Mouse (Mus musculus) kidney, adult 2 months (tissue): ENCODE results near the gene Cpne9. TPM values are rescaled to one million over a fixed set of nuclear protein-coding genes. Genes with fewer than 3 reads are reported as not detected.

Experiments
- DNase-seq: peaks from one replicate; pipeline ENCODE4 v3.0.0; 2021
- H3K27ac ChIP-seq: fragments of 200-500 bp; 2 replicates; pipeline ENCODE4 v1.5.1; 2012; ENCODE audit warnings: low read depth, low read length, control low read depth, inconsistent platforms; ENCODE audit not compliant: insufficient read depth
- H3K27me3 ChIP-seq: fragments of 200-500 bp; replicated peaks from 2 replicates; pipeline ENCODE4 v1.6.1; 2012; ENCODE audit warnings: mild to moderate bottlenecking, moderate library complexity, low read length, inconsistent platforms; ENCODE audit not compliant: control insufficient read depth, insufficient read depth
- H3K36me3 ChIP-seq: fragments of 200-500 bp; 2 replicates; pipeline ENCODE4 v1.6.1; 2012; ENCODE audit warnings: mild to moderate bottlenecking, moderate library complexity, low read length, inconsistent platforms; ENCODE audit not compliant: control insufficient read depth, insufficient read depth
- H3K4me1 ChIP-seq: fragments of 200-500 bp; 2 replicates; pipeline ENCODE4 v1.6.1; 2011; ENCODE audit warnings: low read length; ENCODE audit not compliant: control insufficient read depth, insufficient read depth
- H3K4me3 ChIP-seq: fragments of 200-500 bp; 2 replicates; pipeline ENCODE4 v1.5.1; 2011; ENCODE audit warnings: mild to moderate bottlenecking, low read depth, low read length, control low read depth; ENCODE audit not compliant: insufficient read depth
- CTCF ChIP-seq: fragments of 200-500 bp; conservative IDR thresholded peaks from 2 replicates; pipeline ENCODE4 v1.5.1; 2011; ENCODE audit warnings: low read depth, mild to moderate bottlenecking, control low read depth, low read length, moderate library complexity, mixed read lengths; ENCODE audit not compliant: insufficient read depth, insufficient read length
- POLR2A ChIP-seq: fragments of 200-500 bp; IDR thresholded peaks from one replicate; pipeline ENCODE4 v1.6.1; 2011; ENCODE audit warnings: low read depth, low read length, control low read depth
- WGBS: fragments of 180-500 bp; shearing (Covaris S2); methylation state at CpG from one replicate; pipeline ENCODE4 v1.1.7; 2018; 5-methylcytosine and 5-hydroxymethylcytosine counted together
- polyA plus RNA-seq: library from polyadenylated mRNA; depleted of rRNA; stranded (reverse); fragments of >200 nt; gene quantifications from 2 replicates; pipeline ENCODE4 v1.2.3, GENCODE M21; 2012

Cpne9 gene
- polyA plus RNA-seq, 1 experiment: 1.3 TPM

DNA sequence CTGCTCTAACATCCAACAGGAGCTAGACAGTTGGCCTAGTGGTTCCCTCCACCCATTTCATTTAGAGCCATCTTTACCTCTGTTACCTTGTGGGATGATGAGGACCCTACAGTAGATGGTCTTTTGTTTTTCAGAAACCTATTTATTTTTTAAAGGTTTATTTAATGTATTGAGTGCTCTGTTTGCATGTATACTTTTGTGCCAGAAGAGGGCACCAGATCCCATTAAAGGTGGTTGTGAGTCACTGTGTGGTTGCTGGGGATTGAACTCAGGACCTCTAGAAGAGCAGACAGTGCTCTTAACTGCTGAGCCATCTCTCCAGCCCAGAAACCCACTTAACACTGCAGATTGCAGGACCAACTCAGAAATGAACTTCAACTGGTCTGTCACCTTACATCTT is 30.2 kb upstream of the Cpne9 start:
- Histone ChIP-seq H3K4me3 (no peak overlapping the region), H3K27me3 (no peaks in the 10 kb centered on the region), H3K4me1 (0 out of 2 replicates have a peak, but pooled peaks cover 3% of the 10 kb centered on the region), H3K36me3 (peaks cover 4% of the 10 kb centered on the region), H3K27ac (no peak overlapping the region)
- TF ChIP-seq POLR2A (no peak), CTCF (no peak)
- DNase-seq: no peak

DNA sequence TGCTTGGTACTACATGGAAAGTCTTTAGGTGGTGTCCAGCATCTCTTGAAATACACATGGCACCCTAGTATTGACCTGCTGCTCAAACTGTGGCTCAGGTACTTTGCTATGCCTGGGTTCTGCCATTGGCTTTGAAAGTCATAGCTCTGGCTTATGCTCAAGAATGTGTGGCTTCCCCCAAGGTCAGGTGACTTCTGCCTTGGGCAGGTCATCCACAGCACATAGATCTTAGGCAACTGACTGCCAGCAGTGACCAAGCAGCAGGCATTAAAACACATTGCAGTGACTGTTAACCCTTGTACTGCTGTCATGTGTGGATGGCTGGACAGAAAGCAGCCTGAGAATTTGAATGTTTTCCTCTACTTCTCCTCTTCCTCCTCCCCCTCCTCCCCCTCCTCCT is 27.2 kb upstream of the Cpne9 start:
- TF ChIP-seq CTCF (no peak), POLR2A (no peak)
- Histone ChIP-seq H3K36me3 (peaks cover 8% of the 10 kb centered on the region), H3K27ac (peak overlapping the region; percentile 5; the same call in 1 of the 2 replicates), H3K4me1 (0 out of 2 replicates have a peak, but pooled peaks cover 3% of the 10 kb centered on the region), H3K4me3 (no peak overlapping the region), H3K27me3 (no peaks in the 10 kb centered on the region)
- DNase-seq: peak; percentile 57

DNA sequence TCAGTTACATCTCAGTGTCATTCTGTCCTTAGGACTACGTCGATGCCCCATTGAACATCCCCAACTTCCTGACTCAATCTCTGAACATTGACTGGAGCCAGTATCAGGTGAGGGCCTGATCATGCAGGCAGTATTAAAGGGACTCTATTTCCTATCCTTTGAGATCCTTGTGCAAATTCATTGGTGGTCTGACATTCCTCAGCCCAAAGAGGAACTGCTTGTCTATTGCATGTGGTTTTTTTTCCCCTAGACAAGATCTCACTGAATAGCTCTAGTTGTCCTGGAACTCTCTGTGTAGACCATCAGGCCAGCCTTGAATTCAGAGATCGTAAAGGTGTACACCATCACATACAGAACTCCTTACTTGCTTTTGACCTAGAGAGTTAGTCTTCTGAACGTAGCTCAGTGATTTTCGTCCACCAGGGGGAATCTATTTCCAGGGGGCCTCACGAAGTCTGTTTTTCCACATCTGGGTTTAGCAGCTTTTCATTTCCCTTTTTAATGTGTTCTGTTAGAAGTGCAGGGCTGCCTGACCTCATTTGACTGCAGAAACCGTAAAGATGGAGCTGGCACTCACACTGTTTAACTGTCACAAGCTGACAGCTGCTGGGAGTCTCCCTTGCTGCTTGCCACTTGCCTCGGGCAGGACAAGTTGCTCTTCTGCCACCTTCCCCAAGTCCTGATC is 20.8 kb upstream of the Cpne9 start:
- no peak for DNase-seq
- no peak for TF ChIP-seq CTCF
- no peak for TF ChIP-seq POLR2A
- H3K36me3 ChIP-seq: peaks cover 5% of the 10 kb centered on the region; the same call in 1 of the 2 replicates
- 78% methylated on average over 8 of the region's 8 CpGs for WGBS
- H3K4me3 ChIP-seq: no peak overlapping the region
- no peaks in the 10 kb centered on the region for H3K4me1 ChIP-seq
- H3K27ac ChIP-seq: no peak overlapping the region
- no peaks in the 10 kb centered on the region for H3K27me3 ChIP-seq

DNA sequence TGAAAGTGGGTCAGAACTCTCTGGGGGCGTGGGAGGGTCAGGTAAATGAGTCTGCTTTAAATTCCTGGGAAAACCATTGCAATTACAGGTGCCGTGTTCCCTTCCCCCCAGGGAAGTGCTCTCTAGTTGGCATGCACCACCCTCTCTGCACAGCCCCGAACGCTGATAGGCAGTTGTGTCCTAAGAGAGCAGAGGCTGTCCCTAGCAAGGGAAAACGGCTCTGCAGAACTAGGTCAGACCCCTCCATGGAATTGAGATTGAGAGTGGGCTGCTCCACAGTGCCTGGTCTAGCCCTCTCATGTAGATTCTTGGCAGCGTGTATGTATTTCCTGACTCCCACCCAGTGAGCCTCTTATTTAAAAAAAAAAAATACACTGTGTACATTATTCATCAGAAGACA is 18.6 kb upstream of the Cpne9 start:
- 83% methylated on average over 6 of the region's 6 CpGs for WGBS
- H3K36me3 ChIP-seq: peaks cover 2% of the 10 kb centered on the region; the same call in 1 of the 2 replicates

DNA sequence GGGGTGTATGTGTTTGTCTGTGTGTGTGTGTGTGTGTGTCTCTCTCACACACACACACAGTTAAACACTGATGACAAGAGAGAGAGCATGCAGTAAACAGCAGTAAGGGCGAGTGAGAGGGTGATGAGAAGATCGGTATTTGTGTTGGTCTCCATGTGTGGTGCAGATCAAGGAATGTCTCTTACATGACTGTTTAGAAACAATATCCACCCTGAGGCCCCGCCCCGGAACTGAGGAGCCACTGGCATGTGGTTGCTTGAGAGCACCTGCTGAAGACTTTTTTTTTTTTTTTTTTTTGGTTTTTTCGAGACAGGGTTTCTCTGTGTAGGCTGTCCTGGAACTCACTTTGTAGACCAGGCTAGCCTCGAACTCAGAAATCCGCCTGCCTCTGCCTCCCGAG is 17.7 kb upstream of the Cpne9 start:
- Histone ChIP-seq H3K36me3 (peaks cover 2% of the 10 kb centered on the region; the same call in 1 of the 2 replicates), H3K27me3 (no peaks in the 10 kb centered on the region), H3K4me1 (no peaks in the 10 kb centered on the region), H3K4me3 (no peak overlapping the region), H3K27ac (no peak overlapping the region)
- no peak for DNase-seq
- WGBS: 95% methylated on average over 8 of the region's 8 CpGs
- TF ChIP-seq CTCF (no peak), POLR2A (no peak)

More for the DNA sequence above, 18.6 kb upstream of the Cpne9 start:
- no peak overlapping the region for H3K27ac ChIP-seq
- H3K4me3 ChIP-seq: no peak overlapping the region
- DNase-seq: no peak
- H3K4me1 ChIP-seq: no peaks in the 10 kb centered on the region
- TF ChIP-seq POLR2A: no peak
- no peaks in the 10 kb centered on the region for H3K27me3 ChIP-seq

DNA sequence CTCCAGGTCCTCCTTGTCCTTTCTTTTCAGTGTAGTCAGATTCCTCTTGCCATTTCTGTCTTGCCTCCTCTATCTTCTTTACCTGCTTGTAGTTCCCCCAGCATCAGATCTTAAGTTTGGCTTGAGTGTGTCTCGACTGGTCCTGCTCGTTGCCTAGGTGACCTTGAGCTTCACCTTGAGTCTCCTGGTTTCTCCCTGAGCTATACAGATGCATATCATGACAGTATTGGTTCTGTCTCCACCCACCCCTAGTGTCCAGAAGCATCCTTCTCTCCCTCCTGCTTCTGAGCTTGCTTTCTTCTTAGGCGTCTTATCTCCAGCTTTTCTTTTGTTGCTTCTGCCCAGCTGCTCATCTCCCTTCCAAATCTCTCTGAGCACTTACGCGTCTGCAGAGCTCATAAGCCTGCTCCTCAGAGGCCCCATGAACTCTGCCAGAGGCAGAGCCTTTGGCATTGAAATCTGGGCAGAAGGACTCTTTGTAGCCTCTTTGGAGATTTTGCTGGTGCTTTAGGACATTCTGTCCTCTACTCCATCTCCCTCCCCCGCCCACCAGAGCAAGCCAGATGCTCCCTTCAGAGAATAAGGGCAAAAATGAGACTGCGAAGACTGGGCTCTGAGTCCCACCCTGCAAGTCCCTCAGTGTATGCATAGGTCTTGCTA is 15.0 kb upstream of the Cpne9 start:
- Histone ChIP-seq H3K4me1 (no peaks in the 10 kb centered on the region), H3K27me3 (no peaks in the 10 kb centered on the region), H3K36me3 (peaks cover 1% of the 10 kb centered on the region; the same call in 1 of the 2 replicates), H3K27ac (no peak overlapping the region), H3K4me3 (no peak overlapping the region)
- no peak for DNase-seq
- WGBS: 85% methylated on average over 7 of the region's 7 CpGs
- TF ChIP-seq POLR2A: no peak

DNA sequence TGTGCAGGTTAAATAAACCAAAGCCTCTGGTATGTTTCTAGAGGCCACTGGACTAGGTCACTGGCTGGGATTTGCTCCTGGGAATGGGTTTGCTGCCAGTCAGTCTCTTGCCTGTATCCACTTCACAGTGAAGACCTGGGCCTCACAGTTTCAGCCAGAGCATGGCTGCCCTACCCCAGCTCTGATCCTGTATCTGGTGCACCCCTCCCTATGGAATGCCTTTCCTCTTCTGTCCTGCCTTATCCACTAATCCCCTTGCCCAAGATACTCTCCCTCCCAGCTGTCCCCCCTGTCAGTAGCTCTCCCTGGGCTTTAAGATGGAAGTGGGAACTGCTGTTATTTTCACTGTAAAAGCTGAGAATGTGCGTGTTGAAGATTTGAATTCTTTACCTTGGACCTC is 14.1 kb upstream of the Cpne9 start:
- TF ChIP-seq CTCF: no peak
- TF ChIP-seq POLR2A: no peak
- Histone ChIP-seq H3K4me3 (no peak overlapping the region), H3K36me3 (peaks cover 1% of the 10 kb centered on the region; the same call in 1 of the 2 replicates), H3K27ac (no peak overlapping the region), H3K4me1 (no peaks in the 10 kb centered on the region), H3K27me3 (no peaks in the 10 kb centered on the region)
- WGBS: 96% methylated on average over 1 of the region's 1 CpGs
- DNase-seq: no peak
